Mouse (Mus musculus) lung, embryonic 15.5 days (tissue): Measurements from ENCODE around the gene Apol8. TPM values are rescaled to one million over a fixed set of nuclear protein-coding genes. Genes with fewer than 3 reads are reported as not detected.
A peak's percentile ranks its signal among the peaks of the same experiment; 100 is the strongest.

Experiments used
- ATAC-seq: fragments of 200-750 bp; cut with Nextera tagmentation; 2 replicates; pipeline ENCODE4 v1.8.0; 2017; ENCODE audit warnings: moderate number of reproducible peaks, borderline replicate concordance; ENCODE audit not compliant: low FRiP score, low TSS enrichment; ENCODE audit errors: extremely low read depth
- H3K27ac ChIP-seq: fragments of 300-500 bp; sonication (generic); 2 replicates; pipeline ENCODE4 v1.5.1; 2015; ENCODE audit warnings: moderate library complexity, mild to moderate bottlenecking, inconsistent platforms
- H3K27me3 ChIP-seq: fragments of 300-500 bp; sonication (generic); 2 replicates; pipeline ENCODE4 v1.6.1; 2015; ENCODE audit warnings: inconsistent platforms
- H3K36me3 ChIP-seq: fragments of 300-500 bp; sonication (generic); 2 replicates; pipeline ENCODE4 v1.6.1; 2015; ENCODE audit warnings: inconsistent platforms
- H3K4me1 ChIP-seq: fragments of 300-500 bp; sonication (generic); 2 replicates; pipeline ENCODE4 v1.6.1; 2015; ENCODE audit warnings: inconsistent platforms
- H3K4me2 ChIP-seq: fragments of 300-500 bp; sonication (generic); 2 replicates; pipeline ENCODE4 v1.6.1; 2015; ENCODE audit warnings: inconsistent platforms, mild to moderate bottlenecking, moderate library complexity
- H3K4me3 ChIP-seq: fragments of 300-500 bp; sonication (generic); 2 replicates; pipeline ENCODE4 v1.5.1; 2015; ENCODE audit warnings: mild to moderate bottlenecking, inconsistent platforms
- H3K9ac ChIP-seq: fragments of 300-500 bp; sonication (generic); 2 replicates; pipeline ENCODE4 v1.6.1; 2015; ENCODE audit warnings: inconsistent platforms
- H3K9me3 ChIP-seq: fragments of 300-500 bp; sonication (generic); 2 replicates; pipeline ENCODE4 v1.6.1; 2016; ENCODE audit warnings: inconsistent platforms
- WGBS: fragments of 180-500 bp; shearing (Covaris S2); methylation state at CpG from one replicate; pipeline ENCODE4 v1.1.7; 2015; 5-methylcytosine and 5-hydroxymethylcytosine counted together
- polyA plus RNA-seq: library from polyadenylated mRNA; unstranded; fragments of >200 nt; fragmentation: Nextera tagmentation; extraction: Ambion mirVana; gene quantifications from 2 replicates; pipeline ENCODE4 v1.2.1, GENCODE M21; 2015

The Apol8 gene
- polyA plus RNA-seq, result 0.23 TPM in 1 of 2 replicates, not detected in the other

DNA sequence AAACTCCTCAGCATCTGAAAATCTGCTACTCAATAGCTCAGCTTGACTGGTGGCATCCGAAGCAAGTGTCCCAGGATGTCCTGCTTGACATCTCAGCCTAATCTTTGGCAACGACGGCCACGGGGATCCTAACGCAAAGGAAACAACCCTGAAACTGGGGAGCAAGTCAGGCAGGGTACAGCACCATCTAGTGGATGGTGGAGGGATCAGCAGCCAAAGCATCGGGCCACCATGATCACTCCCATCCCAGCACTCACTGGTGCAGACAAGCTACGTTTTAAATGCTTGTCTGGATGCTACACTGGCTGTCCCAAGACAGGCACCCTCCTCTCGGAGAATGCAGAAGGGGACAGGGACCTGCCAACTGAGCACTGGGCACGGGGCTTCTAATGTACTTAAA lies at the start of gene Apol8:
TSS of gene Apol8 (minus strand) at position 156 of the 400 bp plus-strand sequence.
- Histone ChIP-seq H3K9ac (no peak within 1 kb of the TSS), H3K36me3 (peaks cover 25% of the 10 kb centered on the region), H3K4me2 (no peak within 1 kb of the TSS), H3K27me3 (no peaks in the 10 kb centered on the region), H3K4me3 (no peak within 1 kb of the TSS), H3K9me3 (no peaks in the 10 kb centered on the region), H3K27ac (no peak within 1 kb of the TSS), H3K4me1 (no peaks in the 10 kb centered on the region)
- ATAC-seq, result no peak
- 2% methylated on average over 9 of the region's 9 CpGs for WGBS

DNA sequence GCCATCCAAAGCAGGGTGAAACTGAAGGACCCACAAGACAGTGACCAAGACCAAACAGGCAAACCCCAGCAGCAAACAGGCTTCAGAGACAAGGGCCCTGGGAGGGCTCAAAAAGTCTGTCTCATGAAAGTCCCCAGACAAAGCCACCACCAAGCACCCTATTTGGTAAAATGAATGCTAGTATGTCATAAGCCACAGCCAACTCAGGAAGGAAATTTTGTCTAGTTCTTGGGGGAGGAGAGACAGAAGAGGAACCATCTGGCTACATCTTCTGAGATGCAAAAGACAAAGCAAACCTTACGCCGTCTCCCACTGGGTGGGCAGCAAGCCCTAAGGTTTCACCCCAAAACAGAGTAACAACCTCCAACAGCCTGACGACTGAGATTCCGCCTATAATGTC lies 48.9 kb upstream of the Apol8 start:
- no peak for ATAC-seq
- Histone ChIP-seq H3K36me3 (peaks cover 60% of the 10 kb centered on the region), H3K9ac (no peak overlapping the region), H3K27ac (no peak overlapping the region), H3K4me2 (no peak overlapping the region), H3K4me1 (peaks cover 26% of the 10 kb centered on the region), H3K27me3 (no peaks in the 10 kb centered on the region), H3K9me3 (no peaks in the 10 kb centered on the region), H3K4me3 (no peak overlapping the region)
- WGBS, result 81% methylated on average over 4 of the region's 4 CpGs

GRCm38 (mm10) chr15:77804949-77805348 lies 48.1 kb upstream of the Apol8 start:
- Histone ChIP-seq H3K27ac (peak overlapping the region; percentile 54), H3K4me1 (peaks cover 33% of the 10 kb centered on the region), H3K4me3 (no peak overlapping the region), H3K4me2 (no peak overlapping the region), H3K36me3 (peaks cover 61% of the 10 kb centered on the region), H3K9me3 (no peaks in the 10 kb centered on the region), H3K27me3 (no peaks in the 10 kb centered on the region), H3K9ac (no peak overlapping the region)
- WGBS, result 60% methylated on average over 9 of the region's 9 CpGs
- ATAC-seq, result no peak

DNA sequence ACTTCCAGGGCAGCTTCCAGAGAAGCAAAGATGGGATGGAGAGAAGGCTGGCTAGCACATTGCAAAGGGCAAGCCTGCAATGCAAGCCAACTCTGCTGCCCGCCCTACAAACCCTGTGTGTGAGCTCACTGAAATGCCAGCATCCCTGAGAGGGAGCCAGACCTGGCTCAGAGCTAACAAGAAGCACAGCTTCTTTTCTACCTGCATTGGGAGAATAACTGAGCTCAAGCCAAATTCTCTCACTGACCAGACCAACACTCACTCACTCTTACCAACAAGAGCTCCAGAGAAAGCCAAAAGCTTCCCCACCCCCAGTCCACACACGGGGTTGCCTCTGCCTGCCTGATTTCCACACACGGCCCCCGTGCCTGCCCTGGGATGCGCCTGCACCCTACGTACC lies 47.7 kb upstream of the Apol8 start:
- H3K4me2 ChIP-seq, result no peak overlapping the region
- no peaks in the 10 kb centered on the region for H3K27me3 ChIP-seq
- no peak overlapping the region for H3K4me3 ChIP-seq
- H3K4me1 ChIP-seq, result peaks cover 38% of the 10 kb centered on the region
- 83% methylated on average over 6 of the region's 6 CpGs for WGBS
- peak overlapping the region; percentile 54 for H3K27ac ChIP-seq
- H3K9me3 ChIP-seq, result no peaks in the 10 kb centered on the region
- peaks cover 60% of the 10 kb centered on the region for H3K36me3 ChIP-seq
- ATAC-seq, result no peak
- H3K9ac ChIP-seq, result no peak overlapping the region

GRCm38 (mm10) chr15:77803747-77804146 lies 46.9 kb upstream of the Apol8 start:
- no peaks in the 10 kb centered on the region for H3K9me3 ChIP-seq
- H3K4me1 ChIP-seq, result peaks cover 45% of the 10 kb centered on the region
- peaks cover 53% of the 10 kb centered on the region for H3K36me3 ChIP-seq
- WGBS, result 68% methylated on average over 3 of the region's 3 CpGs
- ATAC-seq, result no peak
- no peak overlapping the region for H3K4me3 ChIP-seq
- H3K27ac ChIP-seq, result peak overlapping the region; percentile 54; the same call in 1 of the 2 replicates
- no peaks in the 10 kb centered on the region for H3K27me3 ChIP-seq
- no peak overlapping the region for H3K9ac ChIP-seq
- no peak overlapping the region for H3K4me2 ChIP-seq

DNA sequence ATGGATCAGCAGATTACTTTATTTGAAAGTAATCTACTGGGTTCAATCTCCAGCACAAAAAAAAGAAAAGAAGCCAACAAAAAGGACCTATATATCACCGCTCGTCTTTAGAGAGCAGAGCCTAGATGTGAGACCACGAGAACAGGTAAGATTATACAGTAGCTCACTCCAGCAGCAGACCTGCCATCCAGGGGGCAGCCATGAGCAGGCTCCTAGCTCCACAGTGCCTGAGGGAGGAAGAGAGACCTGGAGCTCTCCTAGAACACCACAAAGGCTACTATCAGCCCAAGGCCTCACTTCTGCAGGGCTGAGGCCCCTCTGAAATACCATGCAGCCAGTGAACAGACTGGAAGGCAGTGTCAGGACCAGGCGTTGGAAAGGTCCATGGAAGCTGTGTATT lies 46.2 kb upstream of the Apol8 start:
- Histone ChIP-seq H3K4me2 (no peak overlapping the region), H3K4me3 (no peak overlapping the region), H3K9me3 (no peaks in the 10 kb centered on the region), H3K9ac (no peak overlapping the region), H3K27me3 (no peaks in the 10 kb centered on the region), H3K4me1 (peaks cover 52% of the 10 kb centered on the region), H3K27ac (no peak overlapping the region), H3K36me3 (peaks cover 52% of the 10 kb centered on the region)
- ATAC-seq, result no peak
- 69% methylated on average over 4 of the region's 4 CpGs for WGBS

DNA sequence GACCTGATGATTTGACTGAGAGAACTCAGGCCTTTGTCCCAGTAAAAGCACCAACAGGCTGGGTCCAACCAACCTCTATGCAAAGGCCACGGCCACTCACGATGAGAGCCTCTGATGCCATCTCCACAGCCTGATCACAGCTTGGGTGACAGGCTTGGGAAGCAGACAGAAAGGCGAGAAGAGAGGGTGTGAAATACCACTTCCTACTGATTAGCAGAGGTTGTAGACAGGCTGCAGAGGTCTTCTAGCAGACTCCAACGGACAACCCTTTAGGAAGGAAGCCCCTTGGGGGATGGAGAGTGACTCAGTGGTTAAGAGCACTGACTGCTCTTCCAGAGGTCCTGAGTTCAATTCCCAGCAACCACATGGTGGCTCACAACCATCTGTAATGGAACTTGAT lies 44.4 kb upstream of the Apol8 start:
- Histone ChIP-seq H3K4me2 (no peak overlapping the region), H3K4me3 (no peak overlapping the region), H3K27me3 (no peaks in the 10 kb centered on the region), H3K9me3 (no peaks in the 10 kb centered on the region), H3K4me1 (peaks cover 57% of the 10 kb centered on the region), H3K27ac (peak overlapping the region; percentile 95), H3K36me3 (peaks cover 38% of the 10 kb centered on the region), H3K9ac (no peak overlapping the region)
- WGBS, result 56% methylated on average over 4 of the region's 4 CpGs
- ATAC-seq, result no peak

GRCm38 (mm10) chr15:77800511-77800910 lies 43.7 kb upstream of the Apol8 start:
- no peaks in the 10 kb centered on the region for H3K9me3 ChIP-seq
- peaks cover 39% of the 10 kb centered on the region for H3K36me3 ChIP-seq
- no peak overlapping the region for H3K9ac ChIP-seq
- H3K4me1 ChIP-seq, result peaks cover 57% of the 10 kb centered on the region
- H3K27ac ChIP-seq, result peak overlapping the region; percentile 95
- H3K27me3 ChIP-seq, result no peaks in the 10 kb centered on the region
- peak; percentile 51 for ATAC-seq
- H3K4me2 ChIP-seq, result no peak overlapping the region
- no peak overlapping the region for H3K4me3 ChIP-seq

GRCm38 (mm10) chr15:77799491-77800474 lies 43.0 kb upstream of the Apol8 start:
- no peak for ATAC-seq
- Histone ChIP-seq H3K27me3 (no peaks in the 10 kb centered on the region), H3K4me2 (0 out of 2 replicates have a peak overlapping the region, but pooled peaks have one; percentile 30), H3K9ac (peak overlapping the region; percentile 25), H3K9me3 (no peaks in the 10 kb centered on the region), H3K36me3 (peaks cover 42% of the 10 kb centered on the region), H3K27ac (peak overlapping the region; percentile 95), H3K4me3 (no peak overlapping the region), H3K4me1 (peaks cover 57% of the 10 kb centered on the region)
- WGBS, result 76% methylated on average over 8 of the region's 8 CpGs

DNA sequence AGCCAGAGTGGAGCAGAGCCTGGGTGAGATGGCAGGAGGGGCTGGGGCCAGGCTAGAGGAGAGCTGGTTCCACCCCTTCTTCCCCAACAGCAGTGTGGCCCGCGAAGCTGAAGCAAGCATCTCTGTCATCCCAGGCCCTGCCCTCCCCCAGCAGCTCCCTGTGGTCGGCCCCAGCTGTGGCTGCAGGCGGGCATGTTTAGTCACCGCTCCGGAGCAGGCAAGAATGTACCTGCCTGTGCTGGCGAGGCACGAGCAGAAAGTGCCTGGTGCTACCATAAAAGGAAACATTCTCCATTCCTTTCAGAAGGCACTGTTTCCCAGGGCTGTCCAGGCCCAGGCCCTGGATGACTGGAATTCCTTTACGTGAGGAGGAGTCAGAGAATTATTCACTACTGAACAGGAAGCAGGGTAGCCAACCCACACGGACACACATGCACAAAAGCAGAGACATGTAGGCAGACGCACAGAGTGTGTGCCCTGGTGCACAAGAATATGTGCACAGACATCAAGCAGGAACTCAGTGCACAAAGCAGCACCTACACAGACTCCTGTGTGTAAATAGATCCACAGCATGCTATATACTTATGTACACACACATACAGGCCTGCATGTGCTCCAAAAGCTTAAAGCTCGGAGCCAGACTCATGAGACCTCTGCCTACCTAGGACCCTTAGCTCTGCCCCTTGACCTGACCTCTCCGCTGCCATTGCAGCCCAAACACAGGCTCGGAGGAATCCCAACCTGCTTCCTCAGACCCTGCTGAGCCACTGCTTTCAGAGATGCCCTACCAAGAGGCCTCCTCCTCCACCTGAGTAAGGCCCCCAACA lies 42.1 kb upstream of the Apol8 start:
- WGBS, result 13% methylated on average over 14 of the region's 14 CpGs
- Histone ChIP-seq H3K27me3 (no peaks in the 10 kb centered on the region), H3K4me2 (peak overlapping the region; percentile 30), H3K9me3 (no peaks in the 10 kb centered on the region), H3K9ac (peak overlapping the region; percentile 25), H3K4me1 (peaks cover 49% of the 10 kb centered on the region), H3K36me3 (peaks cover 45% of the 10 kb centered on the region), H3K27ac (peak overlapping the region; percentile 95), H3K4me3 (no peak overlapping the region)
- peak; percentile 75 for ATAC-seq

DNA sequence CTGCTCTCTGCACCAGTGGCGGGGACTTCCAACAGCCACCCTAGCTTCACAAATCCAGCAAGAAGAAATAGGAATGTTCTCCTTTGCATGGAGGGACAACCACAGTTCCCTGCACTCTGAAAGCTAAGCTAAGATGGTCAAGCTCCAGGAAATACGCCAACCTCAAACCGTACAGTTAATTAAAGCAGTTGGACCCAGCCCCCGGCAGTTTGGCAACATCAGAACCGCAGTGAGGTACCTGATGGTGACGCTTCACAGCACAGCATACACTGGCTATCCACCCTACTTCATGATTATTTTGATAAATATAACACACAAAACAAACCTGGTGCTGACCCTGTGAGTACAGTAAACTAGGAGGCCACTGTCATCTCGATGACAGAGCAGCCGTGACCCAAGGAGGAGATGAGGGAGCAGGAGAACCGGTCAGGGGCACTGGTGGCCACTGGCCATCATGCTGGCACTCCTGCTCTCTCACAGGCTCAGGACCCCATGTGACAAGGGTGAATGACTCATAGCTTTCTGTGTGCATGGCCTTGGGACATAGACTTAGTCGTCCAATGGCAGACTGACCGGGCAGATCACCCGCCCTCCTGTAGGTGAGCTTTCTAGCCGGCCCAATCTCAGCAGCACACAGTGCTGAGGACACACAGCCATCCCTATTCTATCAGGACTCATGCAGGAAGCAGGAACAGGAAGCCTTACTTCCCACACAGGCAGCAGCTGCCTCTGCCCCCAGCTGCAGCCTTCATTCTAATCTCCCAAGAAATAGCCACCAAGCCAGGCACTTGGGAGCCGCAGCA lies 41.0 kb upstream of the Apol8 start:
- no peak overlapping the region for H3K4me3 ChIP-seq
- H3K27ac ChIP-seq, result peak overlapping the region; percentile 95
- ATAC-seq, result no peak
- no peaks in the 10 kb centered on the region for H3K9me3 ChIP-seq
- peaks cover 49% of the 10 kb centered on the region for H3K36me3 ChIP-seq
- peaks cover 48% of the 10 kb centered on the region for H3K4me1 ChIP-seq
- H3K4me2 ChIP-seq, result peak overlapping the region; percentile 30; the same call in 1 of the 2 replicates
- peak overlapping the region; percentile 20 for H3K9ac ChIP-seq
- no peaks in the 10 kb centered on the region for H3K27me3 ChIP-seq
- WGBS, result 63% methylated on average over 14 of the region's 14 CpGs
